Mouse (Mus musculus) urinary bladder, postnatal 4 days (tissue): ENCODE measurements at regions not wholly inside any gene's neighbourhood (a gene's known extent, or its start where the extent isn't known, plus 50 kb on each side); places are given as distances from the start of the nearest gene placed in this dataset.

ENCODE experiments used
- DNase-seq, 2 experiments: peaks; one replicate each; pipeline ENCODE4 v3.0.0; 2021 to 2022; ENCODE audit warnings: low spot score in 2 of 2

DNA sequence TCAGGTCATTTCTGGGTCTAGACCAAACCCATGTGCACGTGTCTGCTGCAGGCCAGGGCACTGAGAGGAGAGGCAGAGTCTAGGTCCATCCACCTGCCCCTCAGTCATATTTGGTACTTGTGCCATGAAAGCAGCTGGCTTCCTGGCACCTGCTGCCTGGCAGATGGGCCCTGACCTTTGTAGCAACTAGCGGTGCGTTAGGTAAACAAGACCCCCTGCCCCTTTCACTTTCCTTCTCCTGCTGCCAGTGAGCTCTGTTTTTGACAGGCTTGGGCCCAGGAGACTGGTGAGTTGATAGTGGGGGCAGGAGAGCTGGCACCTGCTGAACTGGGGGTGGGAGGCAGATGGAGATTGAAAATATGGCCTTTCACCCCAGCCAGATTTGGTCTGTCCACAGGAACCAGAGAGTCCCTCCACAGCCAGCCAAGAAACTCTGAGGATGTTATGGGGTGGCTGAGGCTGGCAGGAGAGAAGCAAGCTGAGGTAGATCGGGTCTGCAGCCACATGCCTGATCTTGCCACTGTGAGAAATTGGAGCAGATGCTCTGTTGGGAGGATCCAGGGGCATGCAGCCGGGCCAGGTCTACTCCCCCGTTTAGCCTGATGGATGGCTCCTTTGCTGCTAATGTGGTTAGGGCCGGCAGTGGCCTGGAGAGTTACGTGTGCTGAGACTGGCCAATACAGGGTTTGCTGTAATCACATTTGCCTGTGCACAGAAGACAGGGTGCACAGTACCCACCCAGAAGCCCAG is 316.6 kb upstream of the 4931429L15Rik start:
- DNase-seq = no peak

GRCm38 (mm10) chr9:46633952-46634351 is 314.2 kb upstream of the 4931429L15Rik start:
- DNase-seq = no peak

GRCm38 (mm10) chr9:46632576-46632975 is 312.8 kb upstream of the 4931429L15Rik start:
- no peak for DNase-seq

DNA sequence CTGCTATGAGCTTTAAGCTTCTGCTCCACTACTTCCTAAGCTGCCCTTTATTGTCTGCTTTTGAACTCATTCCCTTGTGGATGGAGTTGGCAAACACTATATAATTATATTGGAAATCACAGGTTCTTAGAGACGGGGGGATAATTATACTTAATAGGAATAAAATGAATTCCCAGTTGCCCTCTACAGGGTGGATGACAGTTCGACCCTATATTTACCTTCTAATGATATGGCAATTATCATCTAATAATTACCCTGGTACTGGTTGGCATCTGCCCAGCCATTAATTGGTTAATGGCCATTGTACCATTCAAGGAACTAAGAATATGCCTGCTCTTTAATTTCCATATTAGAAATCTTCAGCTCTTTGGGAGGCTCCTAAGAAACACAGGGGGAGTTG is 302.5 kb upstream of the 4931429L15Rik start:
- DNase-seq = no peak

- DNase-seq = no peak
These were observed 302.1 kb upstream of the 4931429L15Rik start for GRCm38 (mm10) chr9:46621851-46622250.

DNA sequence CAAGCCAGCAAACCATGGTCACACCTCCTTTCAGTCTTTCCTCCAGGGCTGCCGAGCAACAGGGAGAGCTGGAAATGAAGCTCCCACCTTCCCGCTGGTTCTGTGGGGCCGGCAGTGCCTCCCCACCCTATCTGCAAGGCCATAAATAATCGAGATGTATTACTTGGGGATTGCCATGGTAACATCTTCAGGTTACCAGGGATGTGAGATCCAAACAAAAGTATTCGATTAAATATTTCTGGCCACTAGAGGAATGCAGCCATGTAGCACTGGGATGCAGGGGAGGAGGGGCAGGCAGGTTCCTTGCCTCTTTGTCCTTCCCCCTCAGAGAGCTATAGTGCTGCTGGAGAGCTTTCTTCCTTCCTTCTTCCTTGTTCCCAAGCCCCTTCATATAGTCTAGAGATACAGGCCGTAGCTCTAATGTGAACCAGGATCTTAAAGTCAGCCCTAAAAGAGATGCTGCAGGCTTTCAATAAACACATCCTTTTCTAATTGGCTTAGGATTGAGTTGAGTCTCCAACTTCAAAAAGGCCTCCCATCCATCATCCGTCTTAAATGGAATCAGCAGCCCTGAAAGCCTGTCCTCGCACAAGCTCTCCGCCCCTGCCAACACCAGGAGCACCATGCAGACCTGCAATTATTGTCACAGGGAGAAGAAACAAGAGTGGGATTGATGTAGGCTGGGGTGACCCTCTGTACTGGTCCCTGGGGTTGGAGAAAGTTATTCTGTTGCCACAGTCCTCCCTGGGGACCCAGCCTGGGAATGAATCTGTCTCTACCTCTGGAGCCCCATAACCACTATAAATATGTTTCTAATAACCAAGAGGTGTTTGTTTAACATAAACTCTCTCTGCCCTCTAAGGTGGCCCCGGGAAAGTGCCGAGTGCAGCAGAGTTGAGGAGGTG is 290.6 kb upstream of the 4931429L15Rik start:
- DNase-seq = no peak

DNA sequence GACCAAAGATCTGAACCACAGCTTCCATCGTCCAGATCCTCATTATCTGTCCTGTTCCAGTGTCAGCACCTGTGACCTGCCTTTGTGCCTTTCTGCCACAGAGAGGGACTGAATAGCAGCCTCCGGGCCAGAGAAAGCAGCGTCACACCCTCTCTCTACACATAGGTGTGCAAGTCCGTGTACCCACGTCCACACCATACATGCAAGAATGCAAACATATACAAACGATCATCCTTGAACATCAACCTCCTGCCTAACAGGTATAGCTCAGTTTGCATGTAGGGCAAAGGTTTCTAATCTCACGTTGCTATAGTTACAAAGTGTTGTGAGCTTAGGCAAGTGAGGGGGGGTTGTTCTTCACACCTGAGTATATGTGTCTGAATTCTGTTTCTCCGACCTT is 288.9 kb upstream of the 4931429L15Rik start:
- no peak for DNase-seq

- no peak for DNase-seq
These were observed 281.0 kb upstream of the 4931429L15Rik start for GRCm38 (mm10) chr9:46600803-46601202.

- DNase-seq = no peak
These were observed 280.3 kb upstream of the 4931429L15Rik start for GRCm38 (mm10) chr9:46599931-46600708.

GRCm38 (mm10) chr9:46598518-46598917 is 278.7 kb upstream of the 4931429L15Rik start:
- DNase-seq = no peak

- no peak for DNase-seq
These were observed 273.7 kb upstream of the 4931429L15Rik start for GRCm38 (mm10) chr9:46593444-46593843.

DNA sequence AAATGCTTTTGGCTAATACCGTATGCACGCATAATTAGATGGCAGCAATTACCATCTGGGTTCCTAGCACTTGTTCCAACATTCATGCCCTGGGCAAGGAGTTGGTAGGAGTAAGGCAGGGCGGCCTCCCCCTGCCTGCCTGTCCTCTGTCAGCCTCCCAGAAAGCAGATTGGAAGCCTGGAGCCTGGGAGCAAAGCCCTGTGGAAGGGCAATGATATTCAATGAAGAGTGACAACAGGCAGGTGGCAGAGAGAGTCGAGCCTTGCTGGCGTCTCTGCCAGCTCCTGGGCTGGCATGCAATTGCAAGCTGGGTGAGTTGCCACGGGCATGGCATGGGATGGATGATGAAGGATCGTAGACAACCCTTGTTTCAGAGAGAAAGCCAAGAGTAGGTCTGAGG is 273.1 kb upstream of the 4931429L15Rik start:
- no peak for DNase-seq

- DNase-seq = no peak
These were observed 267.0 kb upstream of the 4931429L15Rik start for GRCm38 (mm10) chr9:46586818-46587217.

DNA sequence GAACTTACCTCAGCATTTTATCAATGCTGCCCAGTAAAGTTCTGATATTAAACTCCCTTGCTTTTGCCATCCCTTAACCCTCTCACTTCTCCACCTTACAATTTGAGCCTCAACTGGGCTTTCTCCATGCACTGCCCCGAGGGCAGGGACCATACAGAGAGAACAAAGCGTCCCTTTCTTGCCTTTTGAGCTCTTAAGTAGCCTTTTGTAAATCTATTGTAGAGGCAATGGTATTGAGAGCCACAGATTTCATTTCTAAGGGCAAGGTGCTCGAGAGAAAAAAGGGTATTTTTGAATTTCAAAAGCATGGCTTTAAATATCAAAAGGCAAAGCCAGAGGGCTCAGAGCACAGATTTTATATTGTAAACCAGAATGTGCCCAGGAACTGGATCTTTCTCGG is 262.1 kb upstream of the 4931429L15Rik start:
- DNase-seq = no peak

DNA sequence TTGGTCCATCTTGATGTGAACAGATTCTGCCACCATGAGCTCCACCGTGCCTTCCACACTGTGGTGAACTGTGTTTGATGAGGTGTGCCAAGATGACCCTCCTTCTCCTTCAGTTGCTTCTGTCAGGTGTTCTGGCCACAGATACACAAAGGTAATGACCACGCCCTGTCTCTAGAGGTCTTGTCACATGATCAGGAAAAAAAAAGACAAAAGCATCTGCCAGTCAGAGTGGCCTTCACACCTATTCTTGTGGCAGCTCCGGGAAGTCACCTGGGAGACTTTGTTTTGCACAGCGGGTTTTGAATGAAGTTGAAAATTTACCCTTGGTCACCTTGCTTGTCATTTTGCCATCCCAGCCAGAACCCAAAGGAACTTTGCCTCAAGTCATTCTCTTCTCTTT is 242.5 kb upstream of the 4931429L15Rik start:
- no peak for DNase-seq

DNA sequence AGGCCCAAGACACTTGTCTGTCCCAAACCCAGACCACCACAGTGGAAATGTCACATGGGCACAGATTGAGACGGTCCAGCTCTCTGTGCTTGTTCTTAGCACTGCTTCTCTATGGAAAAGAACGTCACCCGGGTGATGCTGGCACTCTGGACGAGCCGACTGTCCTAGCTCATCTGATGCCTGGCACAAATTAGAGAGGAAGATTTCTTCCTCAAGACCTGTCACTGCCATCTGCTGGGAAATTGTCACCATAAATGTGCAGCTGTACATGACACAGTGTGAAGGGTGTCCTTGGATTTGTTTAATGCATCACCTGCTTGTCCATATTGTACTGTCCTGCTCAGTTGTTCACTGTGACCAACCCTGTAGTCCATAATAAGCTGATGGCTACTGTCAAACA is 238.7 kb upstream of the 4931429L15Rik start:
- no peak for DNase-seq

- DNase-seq = no peak
These were observed 238.0 kb upstream of the 4931429L15Rik start for GRCm38 (mm10) chr9:46557781-46558180.

DNA sequence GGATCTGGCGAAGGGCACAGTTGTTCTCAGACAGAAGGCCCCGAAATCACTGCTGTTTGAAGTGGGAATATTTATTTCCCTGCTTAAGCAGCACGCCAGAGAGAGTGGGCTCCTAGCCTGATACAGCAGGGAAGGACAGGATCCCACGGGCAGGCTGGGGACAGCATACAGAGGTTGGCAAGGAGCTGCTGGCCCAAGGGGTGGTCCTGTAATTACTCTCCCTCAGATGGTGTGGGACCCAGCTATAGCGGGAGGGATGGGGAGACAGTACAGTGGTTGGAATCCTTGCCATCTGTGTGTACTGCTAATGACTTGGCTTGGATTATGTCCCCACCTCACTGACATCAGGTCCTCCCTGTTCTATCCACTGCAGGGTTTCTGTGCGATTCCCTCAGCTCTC is 235.4 kb upstream of the 4931429L15Rik start:
- no peak for DNase-seq

GRCm38 (mm10) chr9:46554586-46555152 is 234.9 kb upstream of the 4931429L15Rik start:
- no peak for DNase-seq

DNA sequence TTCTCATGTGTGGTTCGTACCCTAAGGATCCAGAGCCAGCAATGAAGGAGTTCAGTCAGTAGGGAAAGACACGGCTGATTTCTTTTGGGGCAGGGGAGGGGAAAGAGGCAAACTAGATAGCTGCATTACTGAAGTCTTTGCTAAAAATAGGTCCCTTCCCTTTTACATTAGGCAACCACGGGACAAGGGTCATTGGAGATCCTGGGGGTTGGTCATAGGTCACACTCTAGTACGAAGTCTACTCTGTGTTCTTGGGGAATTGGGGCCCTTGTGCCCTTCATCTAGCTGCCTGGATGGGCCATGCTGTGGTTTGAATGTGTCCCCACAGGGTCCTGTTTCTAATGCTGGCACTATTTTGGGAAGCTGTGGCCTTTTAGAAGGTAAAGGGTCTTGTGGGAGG is 229.6 kb upstream of the 4931429L15Rik start:
- DNase-seq = no peak

GRCm38 (mm10) chr9:46544326-46544725 is 224.5 kb upstream of the 4931429L15Rik start:
- DNase-seq = no peak

DNA sequence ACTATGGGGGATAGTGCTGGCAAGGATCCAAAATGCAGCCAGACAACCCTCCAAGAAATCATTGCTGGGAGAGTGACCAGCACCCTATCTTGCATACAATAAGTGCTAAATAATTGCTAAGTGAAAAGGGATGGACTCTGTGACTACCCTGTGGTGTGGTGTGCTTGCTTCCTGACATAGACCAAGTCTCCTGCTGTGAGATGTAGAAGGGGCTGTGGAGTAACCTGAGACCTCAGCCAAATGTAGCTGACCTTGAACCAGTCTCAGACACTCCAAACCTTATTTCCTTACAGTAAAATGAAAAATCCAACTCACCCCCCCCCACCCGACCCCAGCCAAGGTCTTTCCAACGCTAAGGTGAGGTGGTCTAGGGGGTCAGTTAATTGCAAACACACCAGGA is 221.2 kb upstream of the 4931429L15Rik start:
- DNase-seq = no peak
